ENCODE assay signal across 29 mouse cellular contexts in the genomic region with DNA sequence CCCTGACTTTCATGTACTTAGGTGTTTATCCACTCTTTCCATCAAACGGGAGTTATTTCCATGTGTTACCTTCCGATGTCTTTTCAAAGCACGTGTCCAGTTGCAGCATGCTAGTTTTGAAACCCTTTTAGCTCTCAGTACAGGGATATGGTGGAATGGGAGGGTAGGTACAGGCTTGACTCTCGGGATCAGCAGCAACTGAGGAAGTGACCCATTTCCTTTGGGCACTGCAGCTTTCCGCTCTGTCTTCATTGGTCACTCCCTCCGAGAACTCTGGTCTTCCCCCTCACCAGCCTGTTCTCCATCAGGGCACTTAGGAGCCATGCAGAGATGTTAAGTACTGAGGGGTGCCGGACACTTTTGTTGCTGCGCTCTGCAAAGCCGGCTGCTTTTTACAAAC.
DNase-seq lines count a peak whose midpoint lies in the region; ATAC-seq and TF ChIP-seq lines count a peak whose summit lies in the region.
"Had no signal": no experiment of that assay in that cellular context is flagged by ENCODE, and none has a peak within 500 bp of the region (broad histone marks: within the 10 kb centered on the region; RNA-seq: fewer than 3 reads in every experiment).

No protein-coding gene starts in this region.

- no peaks in the 10 kb centered on the region for H3K27me3 ChIP-seq in heart, embryonic 10.5 days (ENCODE audit: insufficient read depth, poor library complexity, severe bottlenecking)
- H3K27me3 ChIP-seq in lung, embryonic 14.5 days (ENCODE audit: insufficient read depth, low read length): no peaks in the 10 kb centered on the region
- no peaks in the 10 kb centered on the region for H3K27me3 ChIP-seq in neural tube, embryonic 14.5 days (ENCODE audit: control insufficient read depth, insufficient read depth, low read length)
- H3K27me3 ChIP-seq in hindbrain, embryonic 14.5 days (ENCODE audit: control insufficient read depth, insufficient read depth, low read length): no peaks in the 10 kb centered on the region
- H3K27me3 ChIP-seq: embryonic facial prominence, embryonic 13.5 days; forebrain, embryonic 15.5 days; heart, embryonic 15.5 days; intestine, embryonic 15.5 days; liver, embryonic 15.5 days; midbrain, embryonic 13.5 days had no signal

- DNase-seq in heart, embryonic 10.5 days (ENCODE audit: low spot score): no peak
- DNase-seq in heart, adult 18-20 months: no peak
- DNase-seq in lung, embryonic 14.5 days: peak; percentile 31
- DNase-seq in lung, adult 18-20 months: no peak
- no peak for DNase-seq in neural tube, embryonic 10.5 days (ENCODE audit: extremely low spot score, low spot score)
- DNase-seq in hindbrain, embryonic 14.5 days (ENCODE audit: low spot score): no peak
- DNase-seq: adrenal gland, postnatal 14 days; cerebellum, adult 11 months; cerebellum, adult 9-10 months; cerebellum, postnatal 36 days; gastrocnemius, postnatal 25 days; kidney, adult 9 months; kidney, postnatal 4 days; left cerebral cortex, postnatal 4 days; right cerebral cortex, adult 18-20 months; spleen, adult 18-20 months; thymus, adult 18-20 months; thymus, postnatal 36 days had no signal

- no peak for TF ChIP-seq CTCF in lung, embryonic 14.5 days (IDR thresholded peaks at IDR 0.05; ENCODE audit: low read depth)

- no peaks in the 10 kb centered on the region for H3K36me3 ChIP-seq in heart, embryonic 10.5 days
- H3K36me3 ChIP-seq in lung, embryonic 14.5 days (ENCODE audit: insufficient read depth): no peaks in the 10 kb centered on the region
- no peaks in the 10 kb centered on the region for H3K36me3 ChIP-seq in neural tube, embryonic 14.5 days (ENCODE audit: control insufficient read depth, insufficient read depth, low read length)
- no peaks in the 10 kb centered on the region for H3K36me3 ChIP-seq in hindbrain, embryonic 14.5 days (replicated peaks; ENCODE audit: control insufficient read depth, insufficient read depth)
- H3K36me3 ChIP-seq: embryonic facial prominence, embryonic 13.5 days; forebrain, embryonic 10.5 days; forebrain, embryonic 15.5 days; heart, embryonic 15.5 days; intestine, embryonic 15.5 days; liver, embryonic 15.5 days; midbrain, embryonic 13.5 days had no signal

- H3K27ac ChIP-seq in heart, embryonic 10.5 days: peak overlapping the region; percentile 52; the same call in 1 of the 2 replicates
- H3K27ac ChIP-seq in lung, embryonic 14.5 days (ENCODE audit: low read depth): no peak overlapping the region
- H3K27ac ChIP-seq in neural tube, embryonic 14.5 days (ENCODE audit: low read depth, low read length): no peak overlapping the region
- H3K27ac ChIP-seq in hindbrain, embryonic 14.5 days: no peak overlapping the region
- H3K27ac ChIP-seq: embryonic facial prominence, embryonic 13.5 days; forebrain, embryonic 10.5 days; forebrain, embryonic 15.5 days; heart, embryonic 15.5 days; hindbrain, postnatal 0 days; intestine, embryonic 15.5 days; liver, embryonic 15.5 days; midbrain, embryonic 13.5 days; stomach, postnatal 0 days had no signal

- no peak overlapping the region for H3K9ac ChIP-seq in lung, embryonic 14.5 days
- H3K9ac ChIP-seq in neural tube, embryonic 14.5 days (replicated peaks; ENCODE audit: low read depth, low read length): no peak overlapping the region
- no peak overlapping the region for H3K9ac ChIP-seq in hindbrain, embryonic 14.5 days
- H3K9ac ChIP-seq: embryonic facial prominence, embryonic 13.5 days; forebrain, embryonic 15.5 days; heart, embryonic 15.5 days; intestine, embryonic 15.5 days; liver, embryonic 15.5 days; midbrain, embryonic 13.5 days had no signal

- no peak overlapping the region for H3K4me2 ChIP-seq in lung, embryonic 14.5 days
- no peak overlapping the region for H3K4me2 ChIP-seq in neural tube, embryonic 14.5 days (ENCODE audit: low read depth, low read length)
- H3K4me2 ChIP-seq in hindbrain, embryonic 14.5 days (replicated peaks): no peak overlapping the region
- H3K4me2 ChIP-seq: embryonic facial prominence, embryonic 13.5 days; forebrain, embryonic 15.5 days; heart, embryonic 15.5 days; intestine, embryonic 15.5 days; liver, embryonic 15.5 days; midbrain, embryonic 13.5 days had no signal

- no peak for ATAC-seq in lung, embryonic 14.5 days (ENCODE audit: insufficient read depth)
- ATAC-seq in neural tube, embryonic 14.5 days (ENCODE audit: low read depth): peak; percentile 36; the same call in 1 of the 2 replicates
- ATAC-seq in hindbrain, embryonic 14.5 days (ENCODE audit: low FRiP score): no peak
- ATAC-seq: CD4-positive, CD25-positive, alpha-beta regulatory T cell, adult 4 months; forebrain, embryonic 15.5 days; hindbrain, postnatal 0 days; intestine, embryonic 15.5 days had no signal

- peaks cover 14% of the 10 kb centered on the region for H3K4me1 ChIP-seq in heart, embryonic 10.5 days
- no peaks in the 10 kb centered on the region for H3K4me1 ChIP-seq in lung, embryonic 14.5 days (ENCODE audit: insufficient read depth)
- no peaks in the 10 kb centered on the region for H3K4me1 ChIP-seq in neural tube, embryonic 14.5 days (ENCODE audit: control insufficient read depth, insufficient read depth, low read length)
- H3K4me1 ChIP-seq in hindbrain, embryonic 14.5 days (replicated peaks; ENCODE audit: control insufficient read depth, insufficient read depth, low read length): no peaks in the 10 kb centered on the region
- H3K4me1 ChIP-seq: embryonic facial prominence, embryonic 13.5 days; forebrain, embryonic 15.5 days; heart, embryonic 15.5 days; intestine, embryonic 15.5 days; liver, embryonic 15.5 days; midbrain, embryonic 13.5 days had no signal

- WGBS in heart, embryonic 10.5 days: 79% methylated on average over 9 of the region's 9 CpGs
- WGBS in lung, embryonic 14.5 days: 69% methylated on average over 9 of the region's 9 CpGs
- WGBS in neural tube, embryonic 14.5 days: 68% methylated on average over 9 of the region's 9 CpGs
- 77% methylated on average over 9 of the region's 9 CpGs for WGBS in hindbrain, embryonic 14.5 days

- no peak overlapping the region for H3K4me3 ChIP-seq in heart, embryonic 10.5 days
- no peak overlapping the region for H3K4me3 ChIP-seq in lung, embryonic 14.5 days (ENCODE audit: low read depth, low read length)
- no peak overlapping the region for H3K4me3 ChIP-seq in neural tube, embryonic 14.5 days (ENCODE audit: low read depth, low read length)
- H3K4me3 ChIP-seq in hindbrain, embryonic 14.5 days (replicated peaks; ENCODE audit: low read length): no peak overlapping the region
- H3K4me3 ChIP-seq: embryonic facial prominence, embryonic 13.5 days; forebrain, embryonic 10.5 days; forebrain, embryonic 15.5 days; heart, embryonic 15.5 days; intestine, embryonic 15.5 days; liver, embryonic 15.5 days; midbrain, embryonic 13.5 days had no signal

- H3K9me3 ChIP-seq in heart, embryonic 10.5 days: no peaks in the 10 kb centered on the region
- H3K9me3 ChIP-seq in lung, embryonic 14.5 days (ENCODE audit: low read depth, low read length): no peaks in the 10 kb centered on the region
- no peaks in the 10 kb centered on the region for H3K9me3 ChIP-seq in neural tube, embryonic 14.5 days (ENCODE audit: control insufficient read depth, low read length)
- H3K9me3 ChIP-seq in hindbrain, embryonic 14.5 days (ENCODE audit: control insufficient read depth, low read length): no peaks in the 10 kb centered on the region
- H3K9me3 ChIP-seq: embryonic facial prominence, embryonic 13.5 days; forebrain, embryonic 10.5 days; forebrain, embryonic 15.5 days; heart, embryonic 15.5 days; intestine, embryonic 15.5 days; liver, embryonic 15.5 days; midbrain, embryonic 13.5 days had no signal
